Mouse (Mus musculus): ENCODE measurements around the gene Olfr17.
"Not testable (repeated sequence)": the region's sequence is repeated elsewhere in the genome, so short reads cannot be mapped to it uniquely, and the experiment has no call there.

Olfr17 gene

GRCm38 (mm10) chr7:107092920-107093319 lies at the start of gene Olfr17:
TSS of gene Olfr17 (plus strand) at chr7:107093220.
- DNase-seq, result no peak

GRCm38 (mm10) chr7:107044407-107044806 lies 48.6 kb upstream of the Olfr17 start:
- DNase-seq, result no peak

GRCm38 (mm10) chr7:107045833-107046232 lies 47.2 kb upstream of the Olfr17 start:
- DNase-seq, result no peak

GRCm38 (mm10) chr7:107047578-107047977 lies 45.4 kb upstream of the Olfr17 start:
- DNase-seq, result no peak

- DNase-seq, result no peak
These were observed 22.3 kb upstream of the Olfr17 start, which contains the start of gene Olfr714 for GRCm38 (mm10) chr7:107070681-107071080. TSS of gene Olfr714 (plus strand) at chr7:107070981.

- DNase-seq, result not testable (repeated sequence)
These were observed 17.2 kb downstream of the Olfr17 start, which contains the start of gene Olfr715b for GRCm38 (mm10) chr7:107110269-107110668. TSS of gene Olfr715b (minus strand) at chr7:107110369.

- DNase-seq, result not testable (repeated sequence)
These were observed 38.0 kb downstream of the Olfr17 start, which contains the start of gene Olfr715 for GRCm38 (mm10) chr7:107130983-107131382. TSS of gene Olfr715 (minus strand) at chr7:107131083.

GRCm38 (mm10) chr7:107138027-107138426 lies 45.0 kb downstream of the Olfr17 start, which contains the start of gene Olfr716:
TSS of gene Olfr716 (plus strand) at chr7:107138327.
- DNase-seq, result not testable (repeated sequence)

All from heart, adult 11 months (tissue).